Mouse (Mus musculus): ENCODE data around the gene Usp20.
A peak's percentile ranks its signal among the peaks of the same experiment; 100 is the strongest.

- TF ChIP-seq POLR2A (IDR thresholded peaks at IDR 0.05; ENCODE audit: low read depth, low read length), result peak; percentile 70; the same call in 1 of the 2 replicates
- TF ChIP-seq CTCF (IDR thresholded peaks at IDR 0.05; ENCODE audit: extremely low read depth, insufficient read length, insufficient replicate concordance, low read depth, low read length), result no peak
These were observed at the start of gene Usp20, which contains the start of gene BC005624 for GRCm38 (mm10) chr2:30981790-30982513.

Measured in small intestine, adult 2 months (tissue).